Mouse (Mus musculus) small intestine, adult 2 months (tissue): ENCODE measurements around the gene Rorb. TPM values are rescaled to one million over a fixed set of nuclear protein-coding genes. Genes with fewer than 3 reads are reported as not detected.
A peak's percentile ranks its signal among the peaks of the same experiment; 100 is the strongest.

ENCODE experiments used
- H3K27ac ChIP-seq: fragments of 200-500 bp; 2 replicates; pipeline ENCODE4 v1.5.1; 2012; ENCODE audit warnings: low read depth, low read length, control low read depth, inconsistent platforms; ENCODE audit not compliant: insufficient read depth
- H3K27me3 ChIP-seq: fragments of 200-500 bp; 2 replicates; pipeline ENCODE4 v1.6.1; 2012; ENCODE audit warnings: mild to moderate bottlenecking, moderate library complexity, low read length, inconsistent platforms; ENCODE audit not compliant: control insufficient read depth, insufficient read depth
- H3K36me3 ChIP-seq: fragments of 200-500 bp; 2 replicates; pipeline ENCODE4 v1.6.1; 2012; ENCODE audit warnings: mild to moderate bottlenecking, low read length, control low read depth, inconsistent platforms; ENCODE audit not compliant: control insufficient read depth, insufficient read depth
- H3K4me1 ChIP-seq: fragments of 200-500 bp; 2 replicates; pipeline ENCODE4 v1.6.1; 2012; ENCODE audit warnings: low read length, inconsistent platforms, mixed read lengths; ENCODE audit not compliant: control insufficient read depth, insufficient read depth, insufficient read length
- H3K4me3 ChIP-seq: fragments of 200-500 bp; 2 replicates; pipeline ENCODE4 v1.5.1; 2012; ENCODE audit warnings: low read depth, mild to moderate bottlenecking, control low read depth, inconsistent platforms, low read length, moderate library complexity
- CTCF ChIP-seq: fragments of 200-500 bp; IDR thresholded peaks from 2 replicates; pipeline ENCODE4 v1.5.1; 2012; ENCODE audit warnings: low read depth, mild to moderate bottlenecking, control low read depth, inconsistent platforms, low read length, moderate library complexity, mixed read lengths; ENCODE audit not compliant: insufficient replicate concordance, insufficient read length; ENCODE audit errors: extremely low read depth
- POLR2A ChIP-seq: fragments of 200-500 bp; IDR thresholded peaks from 2 replicates; pipeline ENCODE4 v1.6.1; 2012; ENCODE audit warnings: low read depth, mild to moderate bottlenecking, control low read depth, inconsistent platforms, low read length, moderate library complexity
- WGBS: fragments of 180-500 bp; shearing (Covaris S2); methylation state at CpG from one replicate; pipeline ENCODE4 v1.1.7; 2018; 5-methylcytosine and 5-hydroxymethylcytosine counted together
- polyA plus RNA-seq: library from polyadenylated mRNA; depleted of rRNA; stranded (reverse); fragments of >200 nt; gene quantifications from 2 replicates; pipeline ENCODE4 v1.2.3, GENCODE M21; 2012

Rorb gene
- polyA plus RNA-seq, 1 experiment = 0.04 TPM

DNA sequence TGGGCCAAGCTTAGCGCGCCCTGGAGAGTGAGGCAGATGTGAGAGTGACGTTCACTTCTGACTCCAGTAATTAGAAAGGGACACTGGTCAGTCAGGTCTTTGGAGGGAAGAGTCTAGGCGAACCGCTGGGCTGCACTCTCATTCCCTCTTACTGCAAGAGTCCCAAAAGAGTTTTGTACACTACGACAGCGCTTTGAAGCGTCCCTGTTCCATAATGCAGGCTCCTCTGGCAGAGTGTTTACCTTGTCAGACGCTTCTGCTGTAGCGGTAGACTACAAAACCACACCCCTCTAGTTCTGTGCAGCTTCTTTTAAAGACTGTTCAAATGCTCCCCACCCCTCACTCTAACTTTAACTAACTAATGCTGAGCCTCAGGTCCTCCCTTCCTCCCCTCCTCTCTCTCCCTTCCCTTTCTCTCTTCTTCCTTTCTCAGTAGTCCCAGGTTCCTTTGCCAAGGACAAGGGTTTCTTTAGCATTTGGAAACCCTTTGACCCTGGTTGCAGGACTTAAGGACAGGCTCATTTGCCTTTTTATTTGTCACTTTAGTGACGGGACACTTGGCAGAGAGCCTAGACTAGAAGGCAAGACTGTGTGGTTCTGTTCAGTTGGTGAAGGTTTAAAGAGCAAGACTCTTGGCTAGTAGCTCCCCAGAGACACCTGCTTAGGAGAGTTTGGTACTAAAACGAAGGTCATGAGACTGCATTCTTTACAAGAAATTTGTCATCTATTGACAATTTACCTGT, 603 bp upstream of the Rorb start:
- Histone ChIP-seq H3K36me3 (no peaks in the 10 kb centered on the region), H3K4me3 (peak overlapping the region; percentile 33), H3K27ac (no peak overlapping the region), H3K4me1 (0 out of 2 replicates have a peak, but pooled peaks cover 6% of the 10 kb centered on the region), H3K27me3 (peaks cover 2% of the 10 kb centered on the region; the same call in 1 of the 2 replicates)
- TF ChIP-seq POLR2A (no peak), CTCF (no peak)
- WGBS = 2% methylated on average over 12 of the region's 12 CpGs

- H3K4me1 ChIP-seq = 0 out of 2 replicates have a peak, but pooled peaks cover 6% of the 10 kb centered on the region
- no peak overlapping the region for H3K27ac ChIP-seq
- 2% methylated on average over 49 of the region's 49 CpGs for WGBS
- no peaks in the 10 kb centered on the region for H3K36me3 ChIP-seq
- H3K27me3 ChIP-seq = peaks cover 2% of the 10 kb centered on the region; the same call in 1 of the 2 replicates
- peak overlapping the region; percentile 39 for H3K4me3 ChIP-seq
- no peak for TF ChIP-seq POLR2A
- TF ChIP-seq CTCF = no peak
These were observed 806 bp downstream of the Rorb start for GRCm38 (mm10) chr19:19110011-19110768.

DNA sequence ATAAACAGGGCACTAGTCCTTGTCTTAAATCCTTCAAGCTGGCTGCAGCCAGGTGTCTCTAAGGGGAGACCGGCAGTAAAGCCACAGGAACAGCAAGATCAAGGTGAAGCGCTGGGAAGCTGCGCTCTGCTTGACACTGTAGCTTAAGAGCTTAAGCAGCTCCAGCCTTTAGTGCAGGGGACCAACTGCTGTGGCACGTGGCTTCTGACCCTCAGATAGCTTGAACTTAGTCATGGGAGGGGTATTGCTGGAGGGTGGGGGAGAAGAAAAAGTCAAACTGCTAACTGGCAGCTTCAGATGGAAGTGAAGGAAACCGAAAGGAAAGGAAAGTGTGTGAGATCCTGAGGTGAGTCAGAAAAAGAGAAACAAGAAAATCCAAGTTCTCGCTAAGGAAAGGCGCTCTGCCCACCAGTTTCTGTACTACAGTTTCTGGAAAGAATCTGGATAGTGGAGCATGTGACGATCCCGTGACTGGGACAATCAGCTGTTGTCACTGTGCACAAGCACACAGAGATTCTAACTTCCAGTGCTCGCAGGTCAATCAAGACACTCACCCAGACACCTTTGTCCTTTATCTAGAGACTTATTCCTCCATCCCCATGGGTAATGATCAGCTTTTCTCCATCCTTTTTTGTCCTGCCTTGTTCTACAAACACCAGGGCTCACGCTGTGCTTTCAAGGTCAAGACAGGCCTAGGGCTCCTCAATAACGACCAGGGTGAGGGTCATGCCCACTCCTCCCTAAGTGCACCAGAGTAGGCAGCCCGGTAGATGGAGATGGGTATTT, 2.2 kb downstream of the Rorb start:
- Histone ChIP-seq H3K27me3 (peaks cover 2% of the 10 kb centered on the region; the same call in 1 of the 2 replicates), H3K4me1 (0 out of 2 replicates have a peak, but pooled peaks cover 6% of the 10 kb centered on the region), H3K27ac (no peak overlapping the region), H3K4me3 (no peak overlapping the region), H3K36me3 (no peaks in the 10 kb centered on the region)
- 51% methylated on average over 13 of the region's 13 CpGs for WGBS
- no peak for TF ChIP-seq CTCF
- TF ChIP-seq POLR2A = no peak

GRCm38 (mm10) chr19:19104581-19104980, 6.4 kb downstream of the Rorb start:
- H3K36me3 ChIP-seq = no peaks in the 10 kb centered on the region
- no peaks in the 10 kb centered on the region for H3K4me1 ChIP-seq
- H3K4me3 ChIP-seq = no peak overlapping the region
- no peak for TF ChIP-seq POLR2A
- H3K27me3 ChIP-seq = no peaks in the 10 kb centered on the region; the same call in 1 of the 2 replicates
- no peak overlapping the region for H3K27ac ChIP-seq
- 76% methylated on average over 2 of the region's 2 CpGs for WGBS

GRCm38 (mm10) chr19:19097149-19097548, 13.8 kb downstream of the Rorb start:
- TF ChIP-seq POLR2A = no peak
- TF ChIP-seq CTCF = no peak
- no peaks in the 10 kb centered on the region for H3K36me3 ChIP-seq
- H3K4me1 ChIP-seq = no peaks in the 10 kb centered on the region
- no peak overlapping the region for H3K27ac ChIP-seq
- WGBS = 37% methylated on average over 6 of the region's 6 CpGs
- H3K27me3 ChIP-seq = no peaks in the 10 kb centered on the region
- no peak overlapping the region for H3K4me3 ChIP-seq

DNA sequence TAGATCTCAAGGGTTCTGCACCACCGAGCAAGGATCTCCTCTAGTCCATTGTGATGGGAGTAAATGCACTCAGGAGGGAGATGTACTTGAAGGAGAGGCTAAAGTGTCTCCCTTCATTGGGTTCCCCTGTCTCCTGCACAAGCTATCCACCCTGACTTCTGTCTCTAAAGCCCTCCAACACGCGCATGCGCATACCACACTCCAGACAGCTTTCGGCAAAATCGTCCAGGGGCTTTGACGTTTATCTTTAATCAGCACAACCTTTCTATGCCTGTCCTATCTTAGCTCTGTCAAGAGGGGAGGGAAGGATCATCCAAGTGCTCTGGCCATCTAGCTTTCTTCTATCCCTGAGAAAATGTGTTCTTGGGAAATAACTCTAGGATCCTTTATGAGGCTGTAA, 21.6 kb downstream of the Rorb start:
- Histone ChIP-seq H3K4me1 (no peaks in the 10 kb centered on the region), H3K4me3 (no peak overlapping the region), H3K27me3 (no peaks in the 10 kb centered on the region), H3K36me3 (no peaks in the 10 kb centered on the region), H3K27ac (no peak overlapping the region)
- 84% methylated on average over 7 of the region's 7 CpGs for WGBS
- TF ChIP-seq POLR2A (no peak), CTCF (no peak)

GRCm38 (mm10) chr19:19077880-19078279, 33.1 kb downstream of the Rorb start:
- WGBS = 59% methylated on average over 8 of the region's 8 CpGs
- no peak for TF ChIP-seq CTCF
- no peak for TF ChIP-seq POLR2A
- Histone ChIP-seq H3K36me3 (no peaks in the 10 kb centered on the region), H3K27me3 (no peaks in the 10 kb centered on the region), H3K4me3 (no peak overlapping the region), H3K27ac (no peak overlapping the region), H3K4me1 (no peaks in the 10 kb centered on the region)
